Mouse (Mus musculus) limb, embryonic 10.5 days (tissue): ENCODE results near the gene Pde6h. TPM values are rescaled to one million over a fixed set of nuclear protein-coding genes. Genes with fewer than 3 reads are reported as not detected.
"Not testable (repeated sequence)": the region's sequence is repeated elsewhere in the genome, so short reads cannot be mapped to it uniquely, and the experiment has no call there.

ENCODE experiments used
- DNase-seq: peaks from one replicate; pipeline ENCODE4 v3.0.0-alpha.2; 2017; ENCODE audit warnings: low spot score
- H3K27ac ChIP-seq: fragments of 300-500 bp; sonication (generic); 2 replicates; pipeline ENCODE4 v1.5.1; 2016; ENCODE audit warnings: mild to moderate bottlenecking
- H3K27me3 ChIP-seq: fragments of 300-500 bp; sonication (generic); 2 replicates; pipeline ENCODE4 v1.6.1; 2016; ENCODE audit warnings: low read depth, mild to moderate bottlenecking; ENCODE audit not compliant: poor library complexity, severe bottlenecking
- H3K36me3 ChIP-seq: fragments of 300-500 bp; sonication (generic); 2 replicates; pipeline ENCODE4 v1.6.1; 2016; ENCODE audit warnings: mild to moderate bottlenecking, moderate library complexity
- H3K4me1 ChIP-seq: fragments of 300-500 bp; sonication (generic); 2 replicates; pipeline ENCODE4 v1.6.1; 2016
- H3K4me3 ChIP-seq: fragments of 300-500 bp; sonication (generic); 2 replicates; pipeline ENCODE4 v1.5.1; 2016; ENCODE audit warnings: mild to moderate bottlenecking, moderate library complexity
- H3K9me3 ChIP-seq: fragments of 300-500 bp; sonication (generic); replicated peaks from 2 replicates; pipeline ENCODE4 v1.6.1; 2016; ENCODE audit warnings: mild to moderate bottlenecking
- WGBS: fragments of 180-500 bp; shearing (Covaris S2); methylation state at CpG from one replicate; pipeline ENCODE4 v1.1.7; 2016; 5-methylcytosine and 5-hydroxymethylcytosine counted together
- polyA plus RNA-seq: library from polyadenylated mRNA; unstranded; fragments of >200 nt; fragmentation: Nextera tagmentation; extraction: Ambion mirVana; gene quantifications from 2 replicates; pipeline ENCODE4 v1.2.1, GENCODE M21; 2016

Gene Pde6h
- polyA plus RNA-seq, result not detected in 2 replicates

- no peak for DNase-seq
- no peaks in the 10 kb centered on the region for H3K27me3 ChIP-seq
- WGBS, result 96% methylated on average over 8 of the region's 8 CpGs
- no peaks in the 10 kb centered on the region for H3K36me3 ChIP-seq
- H3K4me3 ChIP-seq, result no peak within 1 kb of the TSS
- H3K4me1 ChIP-seq, result peaks cover 9% of the 10 kb centered on the region
- H3K9me3 ChIP-seq, result no peaks in the 10 kb centered on the region
- no peak within 1 kb of the TSS for H3K27ac ChIP-seq
Observed at GRCm38 (mm10) chr6:136923532-136923931, at the start of gene Pde6h. Gene Pde6h, plus strand, starts transcription at chr6:136923832.

GRCm38 (mm10) chr6:136874599-136874998 is 49.0 kb upstream of the Pde6h start:
- Histone ChIP-seq H3K4me3 (no peak overlapping the region), H3K9me3 (no peaks in the 10 kb centered on the region), H3K4me1 (peaks cover 8% of the 10 kb centered on the region), H3K36me3 (no peaks in the 10 kb centered on the region), H3K27ac (no peak overlapping the region), H3K27me3 (no peaks in the 10 kb centered on the region)
- no peak for DNase-seq
- WGBS, result 86% methylated on average over 8 of the region's 8 CpGs

- no peak for DNase-seq
- H3K27me3 ChIP-seq, result no peaks in the 10 kb centered on the region
- 36% methylated on average over 9 of the region's 9 CpGs for WGBS
- H3K4me3 ChIP-seq, result peak within 1 kb of the TSS; percentile 7; the same call in 1 of the 2 replicates
- peaks cover 8% of the 10 kb centered on the region for H3K4me1 ChIP-seq
- no peaks in the 10 kb centered on the region for H3K36me3 ChIP-seq
- peak within 1 kb of the TSS; percentile 53; the same call in 1 of the 2 replicates for H3K27ac ChIP-seq
- no peaks in the 10 kb centered on the region for H3K9me3 ChIP-seq
Observed at GRCm38 (mm10) chr6:136875670-136876069, 48.0 kb upstream of the Pde6h start, which contains the start of gene Mgp. Gene Mgp, minus strand, starts transcription at chr6:136875823.

GRCm38 (mm10) chr6:136881678-136882077 is 42.0 kb upstream of the Pde6h start:
- H3K27ac ChIP-seq, result no peak overlapping the region

GRCm38 (mm10) chr6:136883431-136883915 is 40.2 kb upstream of the Pde6h start:
- 88% methylated on average over 3 of the region's 3 CpGs for WGBS
- H3K27ac ChIP-seq, result no peak overlapping the region

More at GRCm38 (mm10) chr6:136881678-136882077, 42.0 kb upstream of the Pde6h start:
- H3K4me1 ChIP-seq, result no peaks in the 10 kb centered on the region
- 67% methylated on average over 8 of the region's 8 CpGs for WGBS
- no peaks in the 10 kb centered on the region for H3K9me3 ChIP-seq
- H3K4me3 ChIP-seq, result no peak overlapping the region
- DNase-seq, result no peak
- H3K36me3 ChIP-seq, result no peaks in the 10 kb centered on the region
- H3K27me3 ChIP-seq, result no peaks in the 10 kb centered on the region

GRCm38 (mm10) chr6:136883961-136884360 is 39.7 kb upstream of the Pde6h start:
- no peaks in the 10 kb centered on the region for H3K36me3 ChIP-seq
- 95% methylated on average over 6 of the region's 6 CpGs for WGBS
- no peaks in the 10 kb centered on the region for H3K4me1 ChIP-seq
- H3K9me3 ChIP-seq, result no peaks in the 10 kb centered on the region
- H3K27me3 ChIP-seq, result no peaks in the 10 kb centered on the region
- no peak overlapping the region for H3K27ac ChIP-seq
- DNase-seq, result no peak
- H3K4me3 ChIP-seq, result no peak overlapping the region

More at GRCm38 (mm10) chr6:136883431-136883915, 40.2 kb upstream of the Pde6h start:
- H3K27me3 ChIP-seq, result no peaks in the 10 kb centered on the region
- H3K4me1 ChIP-seq, result no peaks in the 10 kb centered on the region
- no peak for DNase-seq
- H3K9me3 ChIP-seq, result no peaks in the 10 kb centered on the region
- H3K36me3 ChIP-seq, result no peaks in the 10 kb centered on the region
- no peak overlapping the region for H3K4me3 ChIP-seq

GRCm38 (mm10) chr6:136884766-136885165 is 38.9 kb upstream of the Pde6h start:
- H3K27me3 ChIP-seq, H3K27ac ChIP-seq, DNase-seq, H3K36me3 ChIP-seq, H3K4me3 ChIP-seq, H3K9me3 ChIP-seq, H3K4me1 ChIP-seq: not testable (repeated sequence)
- 63% methylated on average over 1 of the region's 1 CpGs for WGBS

GRCm38 (mm10) chr6:136887854-136888253 is 35.8 kb upstream of the Pde6h start:
- no peaks in the 10 kb centered on the region for H3K27me3 ChIP-seq
- WGBS, result 78% methylated on average over 9 of the region's 9 CpGs
- no peaks in the 10 kb centered on the region for H3K4me1 ChIP-seq
- no peak for DNase-seq
- H3K4me3 ChIP-seq, result no peak overlapping the region
- H3K9me3 ChIP-seq, result no peaks in the 10 kb centered on the region
- H3K36me3 ChIP-seq, result no peaks in the 10 kb centered on the region
- no peak overlapping the region for H3K27ac ChIP-seq

GRCm38 (mm10) chr6:136889067-136889466 is 34.6 kb upstream of the Pde6h start:
- no peak for DNase-seq
- Histone ChIP-seq H3K4me3 (no peak overlapping the region), H3K36me3 (no peaks in the 10 kb centered on the region), H3K27me3 (no peaks in the 10 kb centered on the region), H3K4me1 (no peaks in the 10 kb centered on the region), H3K9me3 (no peaks in the 10 kb centered on the region), H3K27ac (no peak overlapping the region)
- WGBS, result 90% methylated on average over 6 of the region's 6 CpGs

- 95% methylated on average over 6 of the region's 6 CpGs for WGBS
- Histone ChIP-seq H3K4me3 (no peak overlapping the region), H3K36me3 (no peaks in the 10 kb centered on the region), H3K27ac (no peak overlapping the region), H3K27me3 (no peaks in the 10 kb centered on the region), H3K4me1 (no peaks in the 10 kb centered on the region), H3K9me3 (no peaks in the 10 kb centered on the region)
- DNase-seq, result no peak
Observed at GRCm38 (mm10) chr6:136889554-136889953, 34.1 kb upstream of the Pde6h start.

- no peak overlapping the region for H3K4me3 ChIP-seq
- no peaks in the 10 kb centered on the region for H3K36me3 ChIP-seq
- H3K27ac ChIP-seq, result no peak overlapping the region
- H3K27me3 ChIP-seq, result no peaks in the 10 kb centered on the region
- peaks cover 4% of the 10 kb centered on the region; the same call in 1 of the 2 replicates for H3K4me1 ChIP-seq
- no peak for DNase-seq
- 80% methylated on average over 2 of the region's 2 CpGs for WGBS
- no peaks in the 10 kb centered on the region for H3K9me3 ChIP-seq
Observed at GRCm38 (mm10) chr6:136892002-136892401, 31.6 kb upstream of the Pde6h start.

- Histone ChIP-seq H3K27me3 (no peaks in the 10 kb centered on the region), H3K27ac (no peak overlapping the region), H3K4me1 (peaks cover 8% of the 10 kb centered on the region; the same call in 1 of the 2 replicates), H3K9me3 (no peaks in the 10 kb centered on the region), H3K4me3 (no peak overlapping the region), H3K36me3 (no peaks in the 10 kb centered on the region)
- DNase-seq, result no peak
- WGBS, result 74% methylated on average over 15 of the region's 15 CpGs
Observed at GRCm38 (mm10) chr6:136894532-136895339, 28.9 kb upstream of the Pde6h start.

- DNase-seq, result no peak
- no peak overlapping the region for H3K27ac ChIP-seq
- WGBS, result 77% methylated on average over 4 of the region's 4 CpGs
Observed at GRCm38 (mm10) chr6:136897789-136898188, 25.8 kb upstream of the Pde6h start.

More at GRCm38 (mm10) chr6:136897789-136898188, 25.8 kb upstream of the Pde6h start:
- Histone ChIP-seq H3K36me3 (no peaks in the 10 kb centered on the region), H3K4me1 (peaks cover 8% of the 10 kb centered on the region; the same call in 1 of the 2 replicates), H3K9me3 (no peaks in the 10 kb centered on the region), H3K4me3 (no peak overlapping the region), H3K27me3 (no peaks in the 10 kb centered on the region)
